Mouse (Mus musculus): ENCODE measurements around the gene Cntrl.

GRCm38 (mm10) chr2:35107984-35108635 is 1.2 kb upstream of the Cntrl start:
- TF ChIP-seq POLR2A (IDR thresholded peaks at IDR 0.05; ENCODE audit: insufficient read length, low read depth) (no peak), MAX (IDR thresholded peaks at IDR 0.05; ENCODE audit: low read depth) (no peak), MYOD1 (IDR thresholded peaks at IDR 0.05; ENCODE audit: control insufficient read depth in 1 of 3, insufficient read length in 2 of 3, low read depth in 2 of 3) (no peak)
